Mouse (Mus musculus) thymus, adult 2 months (tissue): ENCODE data around the gene Magix. TPM values are rescaled to one million over a fixed set of nuclear protein-coding genes. Genes with fewer than 3 reads are reported as not detected.

Experiments
- DNase-seq: peaks from one replicate; pipeline ENCODE4 v3.0.0; 2021
- H3K27ac ChIP-seq: fragments of 200-500 bp; 2 replicates; pipeline ENCODE4 v1.5.1; 2012; ENCODE audit warnings: low read length, control low read depth; ENCODE audit not compliant: control insufficient read depth, insufficient read depth
- H3K27me3 ChIP-seq: fragments of 200-500 bp; 2 replicates; pipeline ENCODE4 v1.6.1; 2012; ENCODE audit warnings: mild to moderate bottlenecking, low read length, moderate library complexity, mixed read lengths; ENCODE audit not compliant: control insufficient read depth, insufficient read depth
- H3K36me3 ChIP-seq: fragments of 200-500 bp; 2 replicates; pipeline ENCODE4 v1.6.1; 2012; ENCODE audit warnings: mild to moderate bottlenecking, low read length, moderate library complexity; ENCODE audit not compliant: control insufficient read depth, insufficient read depth
- H3K4me1 ChIP-seq: fragments of 200-500 bp; replicated peaks from 2 replicates; pipeline ENCODE4 v1.6.1; 2012; ENCODE audit warnings: low read length; ENCODE audit not compliant: control insufficient read depth, insufficient read depth
- H3K4me3 ChIP-seq: fragments of 200-500 bp; 2 replicates; pipeline ENCODE4 v1.5.1; 2012; ENCODE audit warnings: mild to moderate bottlenecking, low read length, control low read depth, moderate library complexity; ENCODE audit not compliant: control insufficient read depth, insufficient read depth
- CTCF ChIP-seq: fragments of 200-500 bp; IDR thresholded peaks from 2 replicates; pipeline ENCODE4 v1.5.1; 2012; ENCODE audit warnings: mild to moderate bottlenecking, control low read depth, low read length, moderate library complexity, borderline replicate concordance; ENCODE audit not compliant: control insufficient read depth, poor library complexity, insufficient read depth; ENCODE audit errors: extremely low read depth
- POLR2A ChIP-seq: fragments of 200-500 bp; IDR thresholded peaks from 2 replicates; pipeline ENCODE4 v1.6.1; 2012; ENCODE audit warnings: mild to moderate bottlenecking, low read length, control low read depth, moderate library complexity; ENCODE audit not compliant: control insufficient read depth, poor library complexity, insufficient read depth; ENCODE audit errors: extremely low read depth
- WGBS: fragments of 180-500 bp; shearing (Covaris S2); methylation state at CpG from one replicate; pipeline ENCODE4 v1.1.7; 2018; 5-methylcytosine and 5-hydroxymethylcytosine counted together
- polyA plus RNA-seq: library from polyadenylated mRNA; depleted of rRNA; stranded (reverse); fragments of >200 nt; gene quantifications from 2 replicates; pipeline ENCODE4 v1.2.3, GENCODE M21; 2012; rRNA removed

The Magix gene
- 0.82 and 3.0 TPM in 2 replicates for polyA plus RNA-seq

- Histone ChIP-seq H3K4me1 (0 out of 2 replicates have a peak, but pooled peaks cover 3% of the 10 kb centered on the region), H3K27me3 (no peaks in the 10 kb centered on the region), H3K27ac (no peak within 1 kb of the TSS), H3K4me3 (no peak within 1 kb of the TSS), H3K36me3 (no peaks in the 10 kb centered on the region)
- DNase-seq, result no peak
- TF ChIP-seq CTCF, result no peak
- no peak for TF ChIP-seq POLR2A
- WGBS, result 93% methylated on average over 14 of the region's 14 CpGs
Observed at GRCm38 (mm10) chrX:7680864-7681263, at the start of gene Magix. TSS of gene Magix (minus strand) at chrX:7681251.

- no peaks in the 10 kb centered on the region for H3K27me3 ChIP-seq
- 0 out of 2 replicates have a peak, but pooled peaks cover 10% of the 10 kb centered on the region for H3K4me1 ChIP-seq
- TF ChIP-seq POLR2A, result no peak
- TF ChIP-seq CTCF, result no peak
- WGBS, result 34% methylated on average over 4 of the region's 4 CpGs
- peak overlapping the region; percentile 60 for H3K4me3 ChIP-seq
- H3K36me3 ChIP-seq, result peaks cover 16% of the 10 kb centered on the region
- DNase-seq, result no peak
- no peak overlapping the region for H3K27ac ChIP-seq
Observed at GRCm38 (mm10) chrX:7728922-7729265, 47.8 kb upstream of the Magix start.

GRCm38 (mm10) chrX:7728215-7728921 lies 47.3 kb upstream of the Magix start, which contains the start of gene Praf2:
TSS of gene Praf2 (plus strand) at chrX:7728439.
- no peak within 1 kb of the TSS for H3K27ac ChIP-seq
- 0 out of 2 replicates have a peak, but pooled peaks cover 8% of the 10 kb centered on the region for H3K4me1 ChIP-seq
- H3K27me3 ChIP-seq, result no peaks in the 10 kb centered on the region
- peak; percentile 46; the same call in 1 of the 2 replicates for TF ChIP-seq POLR2A
- TF ChIP-seq CTCF, result no peak
- 7% methylated on average over 38 of the region's 42 CpGs for WGBS
- DNase-seq, result peak; percentile 69
- peak within 1 kb of the TSS; percentile 60 for H3K4me3 ChIP-seq
- peaks cover 16% of the 10 kb centered on the region for H3K36me3 ChIP-seq

- no peak for DNase-seq
- Histone ChIP-seq H3K27me3 (no peaks in the 10 kb centered on the region), H3K27ac (no peak overlapping the region), H3K4me3 (no peak overlapping the region), H3K36me3 (peaks cover 16% of the 10 kb centered on the region), H3K4me1 (peaks cover 14% of the 10 kb centered on the region; the same call in 1 of the 2 replicates)
- TF ChIP-seq POLR2A (no peak), CTCF (no peak)
- 98% methylated on average over 11 of the region's 13 CpGs for WGBS
Observed at GRCm38 (mm10) chrX:7727176-7727575, 46.1 kb upstream of the Magix start.

GRCm38 (mm10) chrX:7725841-7726240 lies 44.8 kb upstream of the Magix start:
- TF ChIP-seq CTCF, result no peak
- no peak for TF ChIP-seq POLR2A
- H3K27me3 ChIP-seq, result no peaks in the 10 kb centered on the region
- H3K4me3 ChIP-seq, result no peak overlapping the region
- 93% methylated on average over 12 of the region's 12 CpGs for WGBS
- H3K27ac ChIP-seq, result no peak overlapping the region
- no peak for DNase-seq
- peaks cover 14% of the 10 kb centered on the region; the same call in 1 of the 2 replicates for H3K4me1 ChIP-seq
- peaks cover 16% of the 10 kb centered on the region for H3K36me3 ChIP-seq

- Histone ChIP-seq H3K27me3 (no peaks in the 10 kb centered on the region), H3K27ac (no peak overlapping the region), H3K4me3 (no peak overlapping the region), H3K36me3 (peaks cover 16% of the 10 kb centered on the region), H3K4me1 (peaks cover 14% of the 10 kb centered on the region; the same call in 1 of the 2 replicates)
- 98% methylated on average over 7 of the region's 7 CpGs for WGBS
- TF ChIP-seq POLR2A, result no peak
- TF ChIP-seq CTCF, result no peak
- no peak for DNase-seq
Observed at GRCm38 (mm10) chrX:7724135-7724534, 43.1 kb upstream of the Magix start.
